Mouse (Mus musculus) ES-E14 (cell line): ENCODE results near the gene Gimap1.

ENCODE experiments used
- CHD2 ChIP-seq: IDR thresholded peaks from 2 replicates; pipeline ENCODE4 v1.6.1; 2014; ENCODE audit warnings: mild to moderate bottlenecking, low read depth, low read length, inconsistent platforms
- HCFC1 ChIP-seq: IDR thresholded peaks from 2 replicates; pipeline ENCODE4 v1.6.1; 2012; ENCODE audit warnings: low read length, inconsistent platforms, borderline replicate concordance; ENCODE audit not compliant: insufficient read depth
- MAFK ChIP-seq: IDR thresholded peaks from 2 replicates; pipeline ENCODE4 v1.6.1; 2014; ENCODE audit warnings: mild to moderate bottlenecking, low read depth, low read length, inconsistent platforms; ENCODE audit not compliant: insufficient read depth
- ZC3H11A ChIP-seq: IDR thresholded peaks from 2 replicates; pipeline ENCODE4 v1.6.1; 2012; ENCODE audit warnings: low read depth, mild to moderate bottlenecking, inconsistent platforms, low read length, borderline replicate concordance
- ZNF384 ChIP-seq: IDR thresholded peaks from 2 replicates; pipeline ENCODE4 v1.6.1; 2012; ENCODE audit warnings: low read depth, low read length, inconsistent platforms

DNA sequence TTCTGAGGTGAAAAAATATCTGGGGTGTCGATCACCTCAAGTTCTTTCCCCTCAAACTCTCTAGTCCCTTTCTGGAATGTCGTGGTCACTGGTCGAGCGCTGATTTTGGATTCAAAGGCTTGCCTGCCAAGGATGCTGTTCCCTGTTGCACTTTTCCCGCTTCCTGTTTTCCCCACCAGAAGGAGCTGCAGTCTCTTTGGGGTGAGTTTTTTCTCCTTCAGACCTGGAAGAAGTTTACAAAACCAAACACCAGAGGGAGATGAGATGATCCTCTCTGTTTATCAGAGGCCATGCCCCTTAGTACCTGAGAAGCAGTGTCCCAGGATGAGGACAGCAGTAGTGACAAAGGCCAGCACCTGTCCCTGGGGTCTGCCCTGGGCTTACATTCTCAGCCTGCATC is 36.3 kb upstream of the Gimap1 start:
- TF ChIP-seq HCFC1 (no peak), ZC3H11A (no peak), CHD2 (no peak), MAFK (no peak), ZNF384 (no peak)
